Mouse (Mus musculus) heart, postnatal 14 days (tissue): Measurements from ENCODE around the gene Mgat4a. TPM values are rescaled to one million over a fixed set of nuclear protein-coding genes. Genes with fewer than 3 reads are reported as not detected.
"Not testable (repeated sequence)": the region's sequence is repeated elsewhere in the genome, so short reads cannot be mapped to it uniquely, and the experiment has no call there.

Experiments
- DNase-seq, 2 experiments: peaks; one replicate each; pipeline ENCODE4 v3.0.0; 2021 to 2022
- intact Hi-C: fragments of 180-260 bp; cut with DNase I; formaldehyde crosslinking; loops from one replicate; pipeline ENCODE4 v1.15.1; 2025
- total RNA-seq, 2 experiments: library from RNA; stranded (reverse); gene quantifications; 2 replicates each; pipeline ENCODE4 v1.2.3; 2021

Gene Mgat4a
- total RNA-seq, 2 experiments from 2014 or later: 16.2 to 16.9 TPM

GRCm38 (mm10) chr1:37534532-37535108 lies 6.2 kb downstream of the Mgat4a start:
- no peak for DNase-seq
- intact Hi-C loops: loop anchor here (5.0 kb wide), 2 partner anchors 32 to 52 kb away; no protein-coding TSS in a partner anchor

- intact Hi-C loops: no loop called here
- no peak for DNase-seq
Observed at GRCm38 (mm10) chr1:37533181-37533580, 7.6 kb downstream of the Mgat4a start.

GRCm38 (mm10) chr1:37532533-37532840 lies 8.3 kb downstream of the Mgat4a start:
- intact Hi-C loops: no loop called here
- no peak for DNase-seq

GRCm38 (mm10) chr1:37531654-37532532 lies 8.9 kb downstream of the Mgat4a start:
- intact Hi-C loops: no loop called here
- no peak for DNase-seq

- DNase-seq: no peak
- intact Hi-C loops: no loop called here
Observed at GRCm38 (mm10) chr1:37530061-37530460, 10.8 kb downstream of the Mgat4a start.

- intact Hi-C loops: no loop called here
- no peak for DNase-seq
Observed at GRCm38 (mm10) chr1:37526257-37526656, 14.6 kb downstream of the Mgat4a start.

- intact Hi-C loops: no loop called here
- no peak for DNase-seq
Observed at GRCm38 (mm10) chr1:37524669-37525068, 16.1 kb downstream of the Mgat4a start.

- not testable (repeated sequence) for DNase-seq
Observed at GRCm38 (mm10) chr1:37524122-37524521, 16.7 kb downstream of the Mgat4a start.

GRCm38 (mm10) chr1:37523548-37523947 lies 17.3 kb downstream of the Mgat4a start:
- DNase-seq, intact Hi-C loops: not testable (repeated sequence)

More at GRCm38 (mm10) chr1:37524122-37524521, 16.7 kb downstream of the Mgat4a start:
- intact Hi-C loops: not testable (repeated sequence)

GRCm38 (mm10) chr1:37522101-37522500 lies 18.7 kb downstream of the Mgat4a start:
- DNase-seq: no peak
- intact Hi-C loops: no loop called here

GRCm38 (mm10) chr1:37518791-37519190 lies 22.0 kb downstream of the Mgat4a start:
- no peak for DNase-seq
- intact Hi-C loops: no loop called here

GRCm38 (mm10) chr1:37518124-37518720 lies 22.6 kb downstream of the Mgat4a start:
- no peak for DNase-seq
- intact Hi-C loops: no loop called here

GRCm38 (mm10) chr1:37512961-37513431 lies 27.8 kb downstream of the Mgat4a start:
- DNase-seq: no peak
- intact Hi-C loops: no loop called here

- peak; percentile 70 to 72 for DNase-seq
- intact Hi-C loops: no loop called here
Observed at GRCm38 (mm10) chr1:37512109-37512640, 28.6 kb downstream of the Mgat4a start.

GRCm38 (mm10) chr1:37510193-37510592 lies 30.6 kb downstream of the Mgat4a start:
- intact Hi-C loops: no loop called here
- DNase-seq: no peak

GRCm38 (mm10) chr1:37509437-37509836 lies 31.4 kb downstream of the Mgat4a start:
- no peak for DNase-seq
- intact Hi-C loops: no loop called here

GRCm38 (mm10) chr1:37505348-37505730 lies 35.5 kb downstream of the Mgat4a start:
- no peak for DNase-seq

GRCm38 (mm10) chr1:37504716-37505347 lies 36.0 kb downstream of the Mgat4a start:
- no peak for DNase-seq

More at GRCm38 (mm10) chr1:37505348-37505730, 35.5 kb downstream of the Mgat4a start:
- intact Hi-C loops: no loop called here

GRCm38 (mm10) chr1:37503656-37504055 lies 37.2 kb downstream of the Mgat4a start:
- intact Hi-C loops: loop anchor here (5.0 kb wide), 1 partner anchor 34 kb away; no protein-coding TSS in a partner anchor
- no peak for DNase-seq

More at GRCm38 (mm10) chr1:37504716-37505347, 36.0 kb downstream of the Mgat4a start:
- intact Hi-C loops: loop anchor here (5.0 kb wide), 1 partner anchor 32 kb away; no protein-coding TSS in a partner anchor

GRCm38 (mm10) chr1:37502354-37502753 lies 38.5 kb downstream of the Mgat4a start:
- intact Hi-C loops: loop anchor here (5.0 kb wide), 1 partner anchor 35 kb away; no protein-coding TSS in a partner anchor
- DNase-seq: peak; percentile 17 to 18
